Mouse (Mus musculus): ENCODE data around the gene Lrrc10b. TPM values are rescaled to one million over a fixed set of nuclear protein-coding genes. Genes with fewer than 3 reads are reported as not detected.

The Lrrc10b gene
- polyA plus RNA-seq, 1 experiment from 2014 or later, result 0.28 TPM

DNA sequence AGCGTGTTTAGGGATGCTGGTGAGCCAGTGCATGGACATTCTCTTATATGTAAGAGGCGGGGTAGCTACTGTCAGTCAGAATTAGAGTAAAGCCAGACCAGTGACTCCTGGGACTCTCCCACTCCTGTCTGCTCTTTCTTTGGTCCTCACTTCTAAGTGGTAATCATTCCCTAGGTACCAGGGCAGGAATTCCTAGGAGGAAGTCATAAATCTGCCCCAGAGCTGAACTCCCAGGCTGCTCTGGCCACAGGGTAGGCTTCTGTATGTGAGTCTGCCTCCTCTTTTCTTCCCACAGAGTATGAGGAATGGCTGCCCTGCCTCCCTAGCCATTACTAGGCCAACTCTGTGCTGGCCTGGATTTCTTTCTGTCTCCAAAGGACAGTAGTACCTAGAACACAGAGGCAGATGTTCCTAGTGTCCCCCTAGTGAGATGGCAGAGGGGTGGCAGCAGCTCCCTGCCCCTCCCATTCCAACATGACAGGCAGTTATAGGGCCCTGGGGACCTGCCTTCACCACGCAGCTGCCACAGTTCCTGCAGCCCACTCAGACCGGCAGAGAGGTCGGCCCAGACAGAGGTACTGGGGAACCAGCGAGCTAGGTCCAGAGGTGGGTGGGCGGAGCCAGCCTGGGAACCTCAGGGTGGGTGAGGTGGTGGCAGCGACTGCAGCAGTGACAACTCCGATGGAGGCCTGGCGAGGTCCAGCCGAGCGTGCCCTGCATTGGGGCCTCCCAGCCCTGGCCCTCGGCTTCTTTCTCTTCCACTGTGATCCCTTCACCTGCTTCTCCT, 31.6 kb downstream of the Lrrc10b start:
- H3K9ac ChIP-seq, result no peak overlapping the region; the same call in 1 of the 2 replicates
- no peaks in the 10 kb centered on the region for H3K9me3 ChIP-seq
- no peaks in the 10 kb centered on the region for H3K36me3 ChIP-seq
- 41% methylated on average over 13 of the region's 13 CpGs for WGBS
- ATAC-seq (ENCODE audit: insufficient number of reproducible peaks, insufficient read depth, low FRiP score, low TSS enrichment, low read depth), result no peak
- no peak overlapping the region for H3K4me2 ChIP-seq
- H3K27me3 ChIP-seq, result peaks cover 50% of the 10 kb centered on the region
- no peak overlapping the region for H3K27ac ChIP-seq
- H3K4me1 ChIP-seq, result peaks cover 32% of the 10 kb centered on the region
- no peak overlapping the region for H3K4me3 ChIP-seq

GRCm38 (mm10) chr19:10424751-10425150, 32.5 kb downstream of the Lrrc10b start:
- Histone ChIP-seq H3K4me1 (peaks cover 26% of the 10 kb centered on the region), H3K36me3 (no peaks in the 10 kb centered on the region), H3K27ac (no peak overlapping the region), H3K4me3 (no peak overlapping the region), H3K9ac (no peak overlapping the region), H3K4me2 (no peak overlapping the region), H3K9me3 (no peaks in the 10 kb centered on the region), H3K27me3 (peaks cover 50% of the 10 kb centered on the region)
- WGBS, result 53% methylated on average over 1 of the region's 1 CpGs
- no peak for ATAC-seq (ENCODE audit: insufficient number of reproducible peaks, insufficient read depth, low FRiP score, low TSS enrichment, low read depth)

DNA sequence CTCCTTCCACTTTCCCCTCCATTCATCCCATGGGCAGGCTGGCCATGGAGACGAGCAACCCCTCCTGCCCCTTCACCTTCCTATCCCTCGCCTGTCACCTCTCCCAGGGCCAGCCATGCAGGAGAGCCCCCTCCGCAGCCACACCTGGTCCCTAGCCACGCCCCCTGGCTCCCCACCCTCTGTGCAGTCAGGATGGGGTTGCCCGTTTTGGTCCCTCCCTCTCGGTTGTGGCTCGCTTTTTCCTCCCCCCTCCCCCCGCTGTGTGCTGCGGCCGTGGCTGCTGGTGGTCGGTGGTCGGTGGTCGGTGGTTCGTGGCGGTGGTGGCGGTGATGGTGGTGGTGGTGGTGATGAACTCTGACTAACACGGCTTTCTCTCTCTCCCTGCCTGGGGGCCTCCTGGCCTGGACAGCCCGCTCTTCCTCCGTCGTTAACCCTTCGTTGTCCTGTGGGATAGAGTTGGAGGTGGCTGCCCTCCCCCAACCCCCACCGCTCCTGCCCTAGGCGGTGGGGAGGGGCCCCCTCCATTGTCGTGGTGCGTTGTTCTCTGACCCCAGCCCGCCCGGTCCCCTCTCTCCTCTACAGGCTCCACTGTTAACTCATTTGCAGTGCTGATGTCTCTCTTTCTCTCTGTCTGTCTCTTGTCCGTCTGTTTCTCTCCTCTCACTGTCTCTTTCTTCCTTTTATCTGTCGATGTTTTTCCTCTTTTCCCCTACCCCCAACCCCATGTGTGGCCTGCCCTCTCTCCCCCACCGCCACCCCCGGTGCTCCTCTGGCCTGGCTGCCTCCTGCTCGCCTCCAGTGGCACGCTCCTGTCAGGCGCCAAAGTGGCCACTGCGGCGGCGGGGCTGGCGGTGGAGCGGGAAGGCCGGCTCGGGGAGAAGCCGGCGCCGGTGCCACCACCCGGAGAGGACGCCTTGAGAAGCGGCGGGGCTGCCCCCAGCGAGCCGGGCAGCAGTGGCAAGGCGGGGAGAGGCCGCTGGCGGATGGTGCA, 35.0 kb downstream of the Lrrc10b start:
- Histone ChIP-seq H3K36me3 (no peaks in the 10 kb centered on the region), H3K4me1 (peaks cover 23% of the 10 kb centered on the region), H3K4me2 (peak overlapping the region; percentile 69), H3K9ac (peak overlapping the region; percentile 59; the same call in 1 of the 2 replicates), H3K27me3 (peaks cover 50% of the 10 kb centered on the region), H3K9me3 (no peaks in the 10 kb centered on the region), H3K4me3 (peak overlapping the region; percentile 40), H3K27ac (no peak overlapping the region)
- no peak for ATAC-seq (ENCODE audit: insufficient number of reproducible peaks, insufficient read depth, low FRiP score, low TSS enrichment, low read depth)
- 3% methylated on average over 52 of the region's 53 CpGs for WGBS

DNA sequence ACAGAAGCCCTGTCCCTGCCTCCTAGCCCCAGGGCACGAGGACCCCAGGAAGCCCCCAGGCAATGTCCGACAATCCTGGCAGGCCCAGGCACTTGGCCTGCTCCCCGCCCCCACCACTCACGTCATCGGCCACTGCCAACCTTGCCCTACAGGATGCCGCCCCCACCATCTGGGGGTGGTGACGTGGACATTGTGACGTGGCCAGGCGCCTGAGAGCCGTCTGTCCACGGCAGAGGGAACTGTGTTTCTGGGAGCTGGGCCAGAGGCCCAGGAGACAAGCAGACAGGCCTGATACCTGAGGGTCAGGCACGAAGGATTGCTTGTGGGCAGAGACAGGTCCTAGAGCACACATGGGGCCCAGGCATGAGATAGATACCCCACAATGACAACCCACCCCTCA, 39.8 kb downstream of the Lrrc10b start:
- Histone ChIP-seq H3K4me3 (no peak overlapping the region), H3K27me3 (peaks cover 18% of the 10 kb centered on the region), H3K27ac (no peak overlapping the region), H3K9ac (no peak overlapping the region), H3K9me3 (no peaks in the 10 kb centered on the region), H3K4me2 (no peak overlapping the region), H3K36me3 (no peaks in the 10 kb centered on the region), H3K4me1 (peaks cover 24% of the 10 kb centered on the region)
- no peak for ATAC-seq (ENCODE audit: insufficient number of reproducible peaks, insufficient read depth, low FRiP score, low TSS enrichment, low read depth)
- 62% methylated on average over 12 of the region's 12 CpGs for WGBS

- Histone ChIP-seq H3K9me3 (no peaks in the 10 kb centered on the region), H3K4me2 (no peak overlapping the region), H3K36me3 (no peaks in the 10 kb centered on the region), H3K4me1 (peaks cover 19% of the 10 kb centered on the region), H3K4me3 (no peak overlapping the region), H3K27ac (no peak overlapping the region), H3K9ac (0 out of 2 replicates have a peak overlapping the region, but pooled peaks have one; percentile 16), H3K27me3 (peaks cover 16% of the 10 kb centered on the region)
- no peak for ATAC-seq (ENCODE audit: insufficient number of reproducible peaks, insufficient read depth, low FRiP score, low TSS enrichment, low read depth)
- WGBS, result 53% methylated on average over 8 of the region's 8 CpGs
Measured at GRCm38 (mm10) chr19:10416889-10417288, 40.4 kb downstream of the Lrrc10b start.

DNA sequence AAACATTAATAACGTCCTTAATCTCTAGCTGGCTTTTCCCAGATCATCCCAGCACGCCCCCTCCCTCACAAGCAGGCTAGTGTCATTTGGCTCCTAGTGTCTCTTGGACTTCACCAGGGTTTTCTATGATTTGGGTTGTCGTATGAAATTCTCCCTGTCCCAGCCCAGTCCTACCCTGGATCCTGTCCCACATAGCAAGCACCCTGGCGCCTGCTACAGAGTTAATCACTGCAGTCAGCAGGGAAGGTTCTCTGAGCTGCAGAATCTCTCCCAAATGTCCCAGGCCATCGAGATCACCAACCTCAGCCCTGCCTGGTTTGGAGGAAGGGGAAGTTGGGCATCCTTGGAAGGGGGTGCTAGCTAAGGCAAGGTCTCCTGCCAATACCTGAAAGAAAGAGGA, 41.8 kb downstream of the Lrrc10b start:
- no peak for ATAC-seq (ENCODE audit: insufficient number of reproducible peaks, insufficient read depth, low FRiP score, low TSS enrichment, low read depth)
- WGBS, result 69% methylated on average over 5 of the region's 5 CpGs

GRCm38 (mm10) chr19:10413701-10414242, 43.5 kb downstream of the Lrrc10b start:
- H3K4me3 ChIP-seq, result peak overlapping the region; percentile 38
- H3K9ac ChIP-seq, result no peak overlapping the region
- no peak overlapping the region for H3K27ac ChIP-seq
- ATAC-seq (ENCODE audit: insufficient number of reproducible peaks, insufficient read depth, low FRiP score, low TSS enrichment, low read depth), result peak; percentile 67
- peak overlapping the region; percentile 63 for H3K4me2 ChIP-seq
- H3K9me3 ChIP-seq, result no peaks in the 10 kb centered on the region
- H3K27me3 ChIP-seq, result 0 out of 2 replicates have a peak, but pooled peaks cover 6% of the 10 kb centered on the region
- 2% methylated on average over 19 of the region's 19 CpGs for WGBS
- H3K4me1 ChIP-seq, result peaks cover 14% of the 10 kb centered on the region
- H3K36me3 ChIP-seq, result no peaks in the 10 kb centered on the region

More for the DNA sequence above, 41.8 kb downstream of the Lrrc10b start:
- H3K4me3 ChIP-seq, result no peak overlapping the region
- no peaks in the 10 kb centered on the region for H3K36me3 ChIP-seq
- no peak overlapping the region for H3K9ac ChIP-seq
- H3K9me3 ChIP-seq, result no peaks in the 10 kb centered on the region
- 0 out of 2 replicates have a peak, but pooled peaks cover 6% of the 10 kb centered on the region for H3K27me3 ChIP-seq
- H3K4me1 ChIP-seq, result peaks cover 14% of the 10 kb centered on the region
- no peak overlapping the region for H3K27ac ChIP-seq
- no peak overlapping the region for H3K4me2 ChIP-seq

Other genes starting within 250 kb of the Lrrc10b start
- gene Myrf, start 216.7 kb downstream of the Lrrc10b start, polyA plus RNA-seq (2015; fragmentation: Nextera tagmentation; extraction: Ambion mirVana), result 0.91 and 1.4 TPM in 2 replicates
- gene Dagla, start 152.6 kb downstream of the Lrrc10b start, polyA plus RNA-seq (2015; fragmentation: Nextera tagmentation; extraction: Ambion mirVana), result 2.2 and 2.4 TPM in 2 replicates
- gene Syt7, start 68.4 kb downstream of the Lrrc10b start, polyA plus RNA-seq (2015; fragmentation: Nextera tagmentation; extraction: Ambion mirVana), result 0.46 and 0.76 TPM in 2 replicates
- 0.27 and 0.39 TPM in 2 replicates for gene Ppp1r32, start 25.5 kb upstream of the Lrrc10b start, polyA plus RNA-seq (2015; fragmentation: Nextera tagmentation; extraction: Ambion mirVana)
- 48.3 and 50.1 TPM in 2 replicates for gene Cpsf7, start 67.8 kb upstream of the Lrrc10b start, polyA plus RNA-seq (2015; fragmentation: Nextera tagmentation; extraction: Ambion mirVana)
- 59.9 and 63.5 TPM in 2 replicates for gene Sdhaf2, start 68.7 kb upstream of the Lrrc10b start, polyA plus RNA-seq (2015; fragmentation: Nextera tagmentation; extraction: Ambion mirVana)
- 62.9 and 63.7 TPM in 2 replicates for gene Tmem216, start 98.8 kb upstream of the Lrrc10b start, polyA plus RNA-seq (2015; fragmentation: Nextera tagmentation; extraction: Ambion mirVana)
- gene Cyb561a3, start 119.7 kb upstream of the Lrrc10b start, polyA plus RNA-seq (2015; fragmentation: Nextera tagmentation; extraction: Ambion mirVana), result 18.7 and 21.8 TPM in 2 replicates
- gene Tmem138, start 119.9 kb upstream of the Lrrc10b start, polyA plus RNA-seq (2015; fragmentation: Nextera tagmentation; extraction: Ambion mirVana), result 38.3 and 39.1 TPM in 2 replicates
- 355 and 368 TPM in 2 replicates for gene Ddb1, start 147.9 kb upstream of the Lrrc10b start, polyA plus RNA-seq (2015; fragmentation: Nextera tagmentation; extraction: Ambion mirVana)
- 16.3 and 17.0 TPM in 2 replicates for gene Tkfc, start 148.2 kb upstream of the Lrrc10b start, polyA plus RNA-seq (2015; fragmentation: Nextera tagmentation; extraction: Ambion mirVana)
- 3.1 and 3.8 TPM in 2 replicates for gene Vwce, start 176.7 kb upstream of the Lrrc10b start, polyA plus RNA-seq (2015; fragmentation: Nextera tagmentation; extraction: Ambion mirVana)
- not detected in 2 replicates for gene Pga5, start 220.6 kb upstream of the Lrrc10b start, polyA plus RNA-seq (2015; fragmentation: Nextera tagmentation; extraction: Ambion mirVana)
- gene Vps37c, start 231.3 kb upstream of the Lrrc10b start, polyA plus RNA-seq (2015; fragmentation: Nextera tagmentation; extraction: Ambion mirVana), result 36.4 and 36.8 TPM in 2 replicates

Measured in embryonic facial prominence, embryonic 13.5 days (tissue).